Mouse (Mus musculus): Measurements from ENCODE around the gene Dhrs9.
"Not testable (repeated sequence)": the region's sequence is repeated elsewhere in the genome, so short reads cannot be mapped to it uniquely, and the experiment has no call there.

Dhrs9 gene

GRCm38 (mm10) chr2:69380281-69380680 is at the start of gene Dhrs9:
TSS of gene Dhrs9 (plus strand) at chr2:69380445.
- DNase-seq = no peak

- DNase-seq = not testable (repeated sequence)
Observed at GRCm38 (mm10) chr2:69331523-69331922, 48.7 kb upstream of the Dhrs9 start.

- no peak for DNase-seq
Observed at GRCm38 (mm10) chr2:69341506-69341905, 38.7 kb upstream of the Dhrs9 start.

- DNase-seq = no peak
Observed at GRCm38 (mm10) chr2:69342496-69343221, 37.6 kb upstream of the Dhrs9 start, which contains the start of gene Abcb11. TSS of gene Abcb11 (minus strand) at chr2:69342616.

- not testable (repeated sequence) for DNase-seq
Observed at GRCm38 (mm10) chr2:69355402-69355801, 24.8 kb upstream of the Dhrs9 start.

GRCm38 (mm10) chr2:69364831-69365230 is 15.4 kb upstream of the Dhrs9 start:
- DNase-seq = no peak

GRCm38 (mm10) chr2:69365275-69365674 is 15.0 kb upstream of the Dhrs9 start:
- DNase-seq = no peak

GRCm38 (mm10) chr2:69376780-69377179 is 3.5 kb upstream of the Dhrs9 start:
- no peak for DNase-seq

- DNase-seq = no peak
Observed at GRCm38 (mm10) chr2:69379801-69380200, 444 bp upstream of the Dhrs9 start.

- DNase-seq = peak; percentile 24
Observed at GRCm38 (mm10) chr2:69381740-69382139, 1.5 kb downstream of the Dhrs9 start.

- DNase-seq = no peak
Observed at GRCm38 (mm10) chr2:69382838-69383237, 2.6 kb downstream of the Dhrs9 start.

- DNase-seq = no peak
Observed at GRCm38 (mm10) chr2:69386118-69386871, 6.0 kb downstream of the Dhrs9 start.

- DNase-seq = no peak
Observed at GRCm38 (mm10) chr2:69393947-69394346, 13.7 kb downstream of the Dhrs9 start.

- DNase-seq = no peak
Observed at GRCm38 (mm10) chr2:69395597-69396248, 15.5 kb downstream of the Dhrs9 start.

GRCm38 (mm10) chr2:69396760-69397435 is 16.7 kb downstream of the Dhrs9 start:
- DNase-seq = no peak

GRCm38 (mm10) chr2:69400866-69401604 is 20.8 kb downstream of the Dhrs9 start:
- DNase-seq = no peak

- no peak for DNase-seq
Observed at GRCm38 (mm10) chr2:69401891-69402290, 21.6 kb downstream of the Dhrs9 start.

- DNase-seq = no peak
Observed at GRCm38 (mm10) chr2:69402309-69402708, 22.1 kb downstream of the Dhrs9 start.

GRCm38 (mm10) chr2:69405692-69406091 is 25.4 kb downstream of the Dhrs9 start:
- DNase-seq = no peak

- no peak for DNase-seq
Observed at GRCm38 (mm10) chr2:69414539-69414938, 34.3 kb downstream of the Dhrs9 start.

- no peak for DNase-seq
Observed at GRCm38 (mm10) chr2:69415070-69415469, 34.8 kb downstream of the Dhrs9 start.

- peak; percentile 69 for DNase-seq
Observed at GRCm38 (mm10) chr2:69418294-69418881, 38.1 kb downstream of the Dhrs9 start.

Measured in embryo, embryonic 11 days (tissue).